Mouse (Mus musculus): Measurements from ENCODE around the gene Tk1.

Tk1 gene

GRCm38 (mm10) chr11:117825333-117826101 lies at the start of gene Tk1, which contains the start of gene Afmid:
Gene Tk1, minus strand, starts transcription at chr11:117826092.
Gene Afmid, plus strand, starts transcription at chr11:117825924.
- DNase-seq (ENCODE audit: low spot score in 2 of 2), result no peak

GRCm38 (mm10) chr11:117875681-117876080 lies 49.8 kb upstream of the Tk1 start:
- no peak for DNase-seq (ENCODE audit: low spot score in 2 of 2)

GRCm38 (mm10) chr11:117874419-117874818 lies 48.5 kb upstream of the Tk1 start:
- DNase-seq (ENCODE audit: low spot score in 2 of 2), result no peak

- peak; percentile 72 to 83 for DNase-seq (ENCODE audit: low spot score in 2 of 2)
Measured at GRCm38 (mm10) chr11:117872861-117873608, 47.1 kb upstream of the Tk1 start, which contains the start of gene Tha1. Gene Tha1, minus strand, starts transcription at chr11:117873481.

- DNase-seq (ENCODE audit: low spot score in 2 of 2), result no peak
Measured at GRCm38 (mm10) chr11:117871911-117872584, 46.2 kb upstream of the Tk1 start.

GRCm38 (mm10) chr11:117871376-117871775 lies 45.5 kb upstream of the Tk1 start:
- no peak for DNase-seq (ENCODE audit: low spot score in 2 of 2)

- DNase-seq (ENCODE audit: low spot score in 2 of 2), result peak; percentile 66 to 78
Measured at GRCm38 (mm10) chr11:117870688-117871365, 44.9 kb upstream of the Tk1 start.

GRCm38 (mm10) chr11:117865988-117866387 lies 40.1 kb upstream of the Tk1 start:
- DNase-seq (ENCODE audit: low spot score in 2 of 2), result no peak

GRCm38 (mm10) chr11:117864805-117865204 lies 38.9 kb upstream of the Tk1 start:
- no peak for DNase-seq (ENCODE audit: low spot score in 2 of 2)

GRCm38 (mm10) chr11:117863174-117863856 lies 37.4 kb upstream of the Tk1 start:
- no peak for DNase-seq (ENCODE audit: low spot score in 2 of 2)

- no peak for DNase-seq (ENCODE audit: low spot score in 2 of 2)
Measured at GRCm38 (mm10) chr11:117860601-117861000, 34.7 kb upstream of the Tk1 start, which contains the start of gene Tmem235. Gene Tmem235, plus strand, starts transcription at chr11:117860752.

- no peak for DNase-seq (ENCODE audit: low spot score in 2 of 2)
Measured at GRCm38 (mm10) chr11:117858392-117858791, 32.5 kb upstream of the Tk1 start.

- no peak for DNase-seq (ENCODE audit: low spot score in 2 of 2)
Measured at GRCm38 (mm10) chr11:117857462-117857861, 31.6 kb upstream of the Tk1 start.

- no peak for DNase-seq (ENCODE audit: low spot score in 2 of 2)
Measured at GRCm38 (mm10) chr11:117855975-117856374, 30.1 kb upstream of the Tk1 start.

GRCm38 (mm10) chr11:117855360-117855759 lies 29.5 kb upstream of the Tk1 start:
- no peak for DNase-seq (ENCODE audit: low spot score in 2 of 2)

GRCm38 (mm10) chr11:117854241-117854640 lies 28.3 kb upstream of the Tk1 start:
- no peak for DNase-seq (ENCODE audit: low spot score in 2 of 2)

- DNase-seq (ENCODE audit: low spot score in 2 of 2), result no peak
Measured at GRCm38 (mm10) chr11:117852875-117853274, 27.0 kb upstream of the Tk1 start.

GRCm38 (mm10) chr11:117848985-117849671 lies 23.2 kb upstream of the Tk1 start, which contains the start of gene Birc5:
Gene Birc5, plus strand, starts transcription at chr11:117849251.
- DNase-seq (ENCODE audit: low spot score in 2 of 2), result peak; percentile 94 to 97

- DNase-seq (ENCODE audit: low spot score in 2 of 2), result peak in 1 of 2 experiments; percentile 40
Measured at GRCm38 (mm10) chr11:117848271-117848984, 22.5 kb upstream of the Tk1 start.

Measured in frontal cortex, postnatal 36 days (tissue).